Mouse (Mus musculus) adrenal gland, adult 2 months (tissue): Measurements from ENCODE around the gene Dhx36. TPM values are rescaled to one million over a fixed set of nuclear protein-coding genes. Genes with fewer than 3 reads are reported as not detected.

ENCODE experiments used
- DNase-seq: peaks from one replicate; pipeline ENCODE4 v3.0.0; 2021
- long read RNA-seq: library from polyadenylated mRNA; stranded (forward); transcript quantifications from one replicate; pipeline ENCODE4 v2.0.0, GENCODE M21; 2021
- polyA plus RNA-seq: library from polyadenylated mRNA; depleted of rRNA; stranded (reverse); fragments of >200 nt; gene quantifications from 2 replicates; pipeline ENCODE4 v1.2.3, GENCODE M21; 2012; rRNA removed
- total RNA-seq, 2 experiments: library from RNA; stranded (reverse); gene quantifications; 2 replicates each; pipeline ENCODE4 v1.2.3; 2021

The Dhx36 gene
- total RNA-seq (10 to 100 TPM; 27.3 to 34.0 TPM), polyA plus RNA-seq (1.2 TPM in 2 replicates)
- long read RNA-seq, full-length matches to known transcripts = 21 of 30 reads
- long read RNA-seq, partial matches to known transcripts = 2 of 30 reads
- long read RNA-seq, other reads (novel, unspliced or antisense) = 7 of 30 reads

- peak; percentile 97 for DNase-seq
These were observed at the start of gene Dhx36 for GRCm38 (mm10) chr3:62506488-62507205. TSS of gene Dhx36 (minus strand) at chr3:62507004.

DNA sequence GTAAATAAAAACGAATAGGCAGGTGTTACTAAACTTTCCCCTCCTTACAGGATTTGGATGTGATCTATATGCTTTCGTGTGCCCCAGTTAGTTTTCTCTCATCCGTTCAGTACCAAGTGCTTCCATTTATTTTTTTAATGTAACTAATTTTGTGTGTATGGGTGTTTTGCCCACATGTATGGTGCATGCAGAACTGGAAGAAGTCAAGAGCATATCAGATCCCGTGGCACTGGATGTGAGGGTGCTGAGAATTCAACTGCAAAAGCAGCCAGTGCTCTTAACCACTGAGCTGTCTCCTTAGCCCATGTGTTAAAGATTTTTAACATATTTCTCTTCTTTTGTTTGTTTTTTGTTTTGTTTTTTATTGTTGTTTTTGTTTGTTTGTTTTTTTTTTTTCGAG, 20.8 kb upstream of the Dhx36 start:
- no peak for DNase-seq

DNA sequence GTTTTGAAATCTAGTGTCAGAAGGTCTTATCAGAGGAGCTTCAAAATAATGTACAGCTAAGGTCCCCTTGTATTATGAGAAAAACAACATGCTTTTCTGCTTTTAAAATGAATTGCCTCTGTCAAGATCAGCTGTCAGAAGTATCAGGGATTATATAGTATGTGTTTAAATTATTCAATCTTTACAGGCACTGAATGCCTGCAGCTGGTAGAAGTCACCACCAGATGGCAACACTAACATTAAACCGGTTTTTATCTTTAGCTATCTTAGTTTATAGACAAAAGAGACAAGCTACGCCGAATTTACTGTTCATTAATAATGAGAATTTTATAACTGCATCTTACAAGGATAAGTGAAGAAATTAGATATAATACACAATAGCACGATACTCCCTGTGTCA, 20.4 kb upstream of the Dhx36 start:
- DNase-seq = no peak

GRCm38 (mm10) chr3:62507206-62507647, 423 bp upstream of the Dhx36 start:
- DNase-seq = no peak

DNA sequence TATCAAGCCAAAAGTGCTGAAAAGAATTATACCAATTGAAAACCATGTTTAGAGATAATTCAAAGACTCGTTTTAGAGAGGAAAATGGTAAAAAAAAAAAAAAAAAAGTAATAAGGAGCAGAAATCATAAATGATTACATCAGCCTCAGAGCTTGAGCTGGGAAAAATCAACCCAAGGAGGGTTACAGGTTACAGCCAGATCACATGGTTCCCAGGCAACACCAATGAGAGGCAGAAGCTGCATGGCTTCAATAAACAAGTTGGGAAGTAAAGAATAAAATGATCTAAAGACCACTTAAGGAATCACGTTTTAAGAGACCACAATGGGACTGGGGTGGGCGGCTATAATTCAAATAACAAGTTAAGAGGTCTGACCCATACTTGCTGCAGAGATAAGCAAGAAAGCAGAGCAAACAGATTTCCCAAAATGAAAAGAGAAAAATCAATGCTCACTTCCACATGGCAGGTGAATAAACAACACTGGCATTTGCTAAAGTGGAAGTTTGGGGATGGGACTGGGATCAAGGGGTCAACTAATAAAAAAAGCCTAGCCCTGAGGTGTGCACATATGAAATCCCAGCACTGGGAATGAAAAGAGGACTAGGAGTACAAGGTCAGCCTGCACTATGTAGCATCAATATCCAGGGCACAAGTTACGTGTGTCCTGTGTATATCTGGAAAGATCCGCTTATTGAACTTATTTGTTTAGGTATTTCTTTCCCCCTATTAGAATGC, 1.5 kb downstream of the Dhx36 start:
- no peak for DNase-seq

DNA sequence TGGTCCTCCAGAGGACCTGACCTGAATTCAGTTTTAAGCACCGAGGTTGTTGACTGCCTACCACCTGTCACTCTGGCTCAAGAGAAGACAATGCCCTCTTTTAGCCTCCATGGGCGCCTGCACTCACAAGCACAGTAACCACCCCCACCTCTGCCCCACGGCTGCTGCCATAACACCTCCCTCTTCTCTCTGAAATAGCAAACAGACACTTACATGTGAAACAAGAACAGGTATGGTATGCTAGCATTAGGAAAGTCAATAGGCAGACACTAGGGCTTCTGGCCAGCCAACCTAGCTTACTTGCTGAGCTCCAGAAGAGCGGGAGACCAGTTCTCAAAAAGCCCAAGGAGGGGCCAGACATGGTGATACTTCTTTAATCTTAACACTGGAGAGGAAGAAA, 7.5 kb downstream of the Dhx36 start:
- no peak for DNase-seq

DNA sequence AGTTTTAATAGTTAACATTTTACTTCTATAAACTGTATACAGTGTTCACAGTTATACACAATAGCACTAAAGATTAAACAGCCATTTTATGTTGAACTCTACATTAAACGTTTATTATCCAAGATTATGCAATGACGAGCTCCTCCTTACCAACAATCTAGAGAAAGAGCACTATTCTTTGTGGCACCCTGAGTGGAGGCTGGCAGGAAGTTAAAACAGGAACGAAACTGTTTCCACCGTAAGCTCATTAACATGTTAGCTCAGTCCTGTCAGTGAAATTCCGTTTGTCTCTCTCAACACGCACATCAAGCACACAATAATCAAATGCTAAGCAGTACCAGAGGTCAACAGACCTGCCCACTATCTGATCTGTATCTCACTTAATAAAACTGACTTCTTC, 14.2 kb downstream of the Dhx36 start:
- DNase-seq = no peak

- DNase-seq = no peak
These were observed 22.5 kb downstream of the Dhx36 start for GRCm38 (mm10) chr3:62484340-62484739.

- no peak for DNase-seq
These were observed 36.6 kb downstream of the Dhx36 start for GRCm38 (mm10) chr3:62470179-62470578.

DNA sequence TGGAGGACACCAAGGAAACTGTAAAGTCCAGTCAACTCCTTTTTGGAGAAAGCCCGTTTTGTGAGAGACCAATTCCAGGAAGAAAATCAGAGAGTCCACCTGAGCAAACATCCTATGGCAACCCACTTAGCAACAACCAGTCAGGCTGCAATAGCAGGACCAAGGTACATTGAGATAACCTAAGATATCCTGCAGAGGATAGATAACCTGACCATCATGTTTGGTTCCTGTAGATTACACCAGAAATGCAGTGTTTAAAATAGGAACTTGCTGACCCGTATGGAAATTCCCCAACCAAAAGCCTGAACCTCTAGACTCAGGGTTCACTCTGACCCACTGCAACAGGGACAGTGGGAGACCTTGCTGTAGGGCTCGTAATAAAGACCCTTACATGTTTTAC, 42.5 kb downstream of the Dhx36 start:
- DNase-seq = no peak

- no peak for DNase-seq
These were observed 47.3 kb downstream of the Dhx36 start for GRCm38 (mm10) chr3:62459483-62459882.

- peak; percentile 52 for DNase-seq
These were observed 48.4 kb downstream of the Dhx36 start for GRCm38 (mm10) chr3:62458284-62459013.

DNA sequence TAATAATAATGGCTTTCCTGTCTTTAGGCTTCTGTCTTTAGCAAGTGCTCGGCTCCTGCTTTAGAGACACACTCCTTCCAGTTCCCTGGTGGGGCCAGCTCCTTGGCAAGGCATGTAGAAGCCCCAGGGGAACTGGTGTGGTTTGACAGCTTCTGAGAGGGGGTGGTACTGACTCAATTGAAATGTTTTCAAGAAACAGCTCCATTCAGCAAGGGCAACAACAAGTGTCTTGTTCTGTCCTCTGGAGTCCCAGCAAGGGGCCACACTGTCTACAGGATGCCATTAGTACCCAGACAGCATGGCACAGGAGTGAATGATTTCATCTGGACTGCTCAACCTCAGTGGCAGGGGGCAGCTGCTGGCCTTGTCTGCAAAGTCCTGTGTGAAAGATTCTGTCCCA, 51.0 kb downstream of the Dhx36 start:
- no peak for DNase-seq

- DNase-seq = no peak
These were observed 52.7 kb downstream of the Dhx36 start for GRCm38 (mm10) chr3:62454096-62454495.

DNA sequence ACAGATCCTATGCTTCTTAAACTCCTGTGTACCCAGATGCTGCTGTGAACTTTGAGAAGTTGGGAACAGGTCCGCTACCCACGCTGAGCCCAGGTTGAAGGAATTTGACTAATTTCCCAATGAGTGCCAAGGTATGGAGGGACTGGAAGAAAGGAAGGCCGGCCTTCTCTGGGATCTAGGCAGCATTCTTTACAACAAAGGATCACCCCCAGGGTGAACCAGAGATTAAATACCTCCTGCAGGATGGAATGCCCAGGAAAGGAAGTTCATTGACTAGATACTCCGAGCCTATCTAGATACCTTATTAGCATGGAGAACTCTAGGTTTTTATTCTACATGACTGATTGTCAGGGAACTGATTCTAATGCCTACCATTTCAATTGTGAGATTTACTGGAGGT, 53.8 kb downstream of the Dhx36 start:
- DNase-seq = no peak

- DNase-seq = no peak
These were observed 56.8 kb downstream of the Dhx36 start for GRCm38 (mm10) chr3:62449871-62450496.

- no peak for DNase-seq
These were observed 59.7 kb downstream of the Dhx36 start for GRCm38 (mm10) chr3:62447151-62447550.

- DNase-seq = no peak
These were observed 60.5 kb downstream of the Dhx36 start for GRCm38 (mm10) chr3:62446271-62446670.

DNA sequence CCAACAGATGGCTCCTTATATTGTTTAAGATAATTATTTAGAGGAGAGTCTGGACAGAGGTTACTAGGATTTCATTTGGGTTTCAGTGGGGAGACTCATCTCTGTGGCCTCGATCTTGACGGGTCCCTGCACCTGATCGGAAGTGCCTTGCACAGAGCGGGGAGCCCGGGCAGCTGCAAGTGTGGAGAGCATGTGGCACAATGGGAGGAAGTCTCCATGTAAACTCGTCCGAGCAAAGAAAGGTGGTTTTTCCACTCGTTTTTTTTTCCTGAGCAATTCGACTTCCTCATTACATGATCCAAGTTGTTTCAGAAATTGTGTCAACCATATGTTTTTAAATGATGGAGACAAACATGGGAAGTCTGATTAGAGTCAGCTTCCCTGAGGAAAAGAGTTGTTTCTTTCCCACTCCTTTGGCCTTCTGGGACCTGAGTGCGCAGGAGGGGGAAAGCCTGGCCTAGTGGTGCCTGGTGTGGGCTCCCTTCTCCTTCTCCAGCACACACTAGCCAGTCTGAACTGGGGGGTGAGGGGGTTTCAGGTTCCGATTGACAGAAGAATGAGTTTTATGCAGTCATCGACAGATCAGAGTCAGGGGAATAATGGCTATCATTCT, 63.1 kb downstream of the Dhx36 start:
- DNase-seq = no peak

- DNase-seq = no peak
These were observed 66.3 kb downstream of the Dhx36 start for GRCm38 (mm10) chr3:62440431-62440969.

GRCm38 (mm10) chr3:62435923-62436322, 70.9 kb downstream of the Dhx36 start:
- DNase-seq = no peak
